ENCODE assay signal across 9 mouse cellular contexts in genomic region chr3:88334029-88334658, GRCm38 (mm10). TPM values are rescaled to one million over a fixed set of nuclear protein-coding genes. Genes with fewer than 3 reads are reported as not detected.
A peak's percentile ranks its signal among the peaks of the same experiment; 100 is the strongest.
DNase-seq lines count a peak whose midpoint lies in the region; ATAC-seq and TF ChIP-seq lines count a peak whose summit lies in the region.
"Had no signal": no experiment of that assay in that cellular context is flagged by ENCODE, and none has a peak within 500 bp of the region (broad histone marks: within the 10 kb centered on the region; RNA-seq: fewer than 3 reads in every experiment).

No protein-coding gene starts in this region.

- peak overlapping the region; percentile 7; the same call in 1 of the 2 replicates for H3K27ac ChIP-seq in lung, embryonic 14.5 days (ENCODE audit: low read depth)
- H3K27ac ChIP-seq: left cerebral cortex, adult 2 months had no signal

- H3K4me3 ChIP-seq in lung, embryonic 14.5 days (ENCODE audit: low read depth, low read length): peak overlapping the region; percentile 76
- H3K4me3 ChIP-seq: left cerebral cortex, adult 2 months had no signal

- peaks cover 9% of the 10 kb centered on the region; the same call in 1 of the 2 replicates for H3K36me3 ChIP-seq in lung, embryonic 14.5 days (ENCODE audit: insufficient read depth)

- DNase-seq in ES-CJ7 (ENCODE audit: low read depth, low spot score): peak; percentile 74
- DNase-seq in ZHBTc4 (ENCODE audit: low read depth, low spot score): peak; percentile 72
- DNase-seq in kidney, postnatal 10 days: peak; percentile 44
- peak; percentile 52 for DNase-seq in lung, embryonic 14.5 days
- DNase-seq in left cerebral cortex, adult 8-10 months (ENCODE audit: low spot score in 2 of 2): no peak
- DNase-seq in MN1 (ENCODE audit: low spot score): no peak
- DNase-seq in thymus, postnatal 4 days: no peak
- DNase-seq: adrenal gland, postnatal 25 days had no signal

- no peak; the same call in 1 of the 2 replicates for ATAC-seq in lung, embryonic 14.5 days (ENCODE audit: insufficient read depth)

- no peaks in the 10 kb centered on the region for H3K27me3 ChIP-seq in lung, embryonic 14.5 days (ENCODE audit: insufficient read depth, low read length)

- H3K4me2 ChIP-seq in lung, embryonic 14.5 days: peak overlapping the region; percentile 83

- peaks cover 13% of the 10 kb centered on the region for H3K4me1 ChIP-seq in lung, embryonic 14.5 days (ENCODE audit: insufficient read depth)

- 0 out of 2 replicates have a peak overlapping the region, but pooled peaks have one; percentile 4 for H3K9ac ChIP-seq in lung, embryonic 14.5 days

- WGBS in lung, embryonic 14.5 days: 43% methylated on average over 12 of the region's 12 CpGs

- H3K9me3 ChIP-seq in lung, embryonic 14.5 days (ENCODE audit: low read depth, low read length): no peaks in the 10 kb centered on the region

- no peak for TF ChIP-seq CTCF in lung, embryonic 14.5 days (IDR thresholded peaks at IDR 0.05; ENCODE audit: low read depth)

RNA-seq across cellular contexts. Expression of gene Tmem79, which starts 1.8 kb away (rescaled TPM):
- polyA plus RNA-seq in lung, embryonic 14.5 days (2014; fragmentation: Nextera tagmentation; extraction: Ambion mirVana): 5.0 and 5.9 TPM in 2 replicates
- total RNA-seq in left cerebral cortex, adult 8-10 months (2022): 1 to 10 TPM; 1.4 to 2.8 (median 1.8) TPM

RNA-seq across cellular contexts. Expression of gene Smg5, which starts 1.9 kb away (rescaled TPM):
- 47.8 and 54.4 TPM in 2 replicates for polyA plus RNA-seq in lung, embryonic 14.5 days (2014; fragmentation: Nextera tagmentation; extraction: Ambion mirVana)
- 10 to 100 TPM; 80.2 to 90.1 (median 83.9) TPM for total RNA-seq in left cerebral cortex, adult 8-10 months (2022)

RNA-seq across cellular contexts. Expression of gene Glmp, which starts 9.3 kb away (rescaled TPM):
- 124 and 129 TPM in 2 replicates for polyA plus RNA-seq in lung, embryonic 14.5 days (2014; fragmentation: Nextera tagmentation; extraction: Ambion mirVana)
- total RNA-seq in left cerebral cortex, adult 8-10 months (2022): 100 to 1,000 TPM in 2 of 4 experiments, 10 to 100 TPM in 2; 97.4 to 106 (median 100) TPM

RNA-seq across cellular contexts. Expression of gene Paqr6, which starts 30.2 kb away (rescaled TPM):
- 4.5 and 4.9 TPM in 2 replicates for polyA plus RNA-seq in lung, embryonic 14.5 days (2014; fragmentation: Nextera tagmentation; extraction: Ambion mirVana)
- 10 to 100 TPM; 14.4 to 16.7 (median 14.8) TPM for total RNA-seq in left cerebral cortex, adult 8-10 months (2022)

RNA-seq across cellular contexts. Expression of gene Cct3, which starts 37.2 kb away (rescaled TPM):
- polyA plus RNA-seq in lung, embryonic 14.5 days (2014; fragmentation: Nextera tagmentation; extraction: Ambion mirVana): 594 and 602 TPM in 2 replicates
- total RNA-seq in left cerebral cortex, adult 8-10 months (2022): 100 to 1,000 TPM; 166 to 184 (median 173) TPM

Comparison
In these comparisons a context has a peak if more than half of its experiments do, and no peak if none do; other contexts are left out.
1. DNase-seq: peak in ES-CJ7 (single experiment), ZHBTc4 (single experiment), kidney, postnatal 10 days (single experiment) and lung, embryonic 14.5 days (single experiment); none in left cerebral cortex, adult 8-10 months (0 of 2), MN1 (single experiment) and thymus, postnatal 4 days (single experiment).